Mouse (Mus musculus) myocyte (in vitro differentiated cells): ENCODE measurements around the gene Clca1. TPM values are rescaled to one million over a fixed set of nuclear protein-coding genes. Genes with fewer than 3 reads are reported as not detected.

Source experiments
- H3K27me3 ChIP-seq: one replicate; pipeline ENCODE4 v1.6.1; 2011; ENCODE audit not compliant: control insufficient read depth, insufficient read depth, insufficient read length
- H3K36me3 ChIP-seq: one replicate; pipeline ENCODE4 v1.6.1; 2011; ENCODE audit not compliant: control insufficient read depth, insufficient read depth
- H3K4me2 ChIP-seq: one replicate; pipeline ENCODE4 v1.6.1; 2011; ENCODE audit warnings: low read depth, control low read depth
- H3K4me3 ChIP-seq: one replicate; pipeline ENCODE4 v1.5.1; 2011; ENCODE audit warnings: mild to moderate bottlenecking, control low read depth, moderate library complexity
- H3K79me2 ChIP-seq: one replicate; pipeline ENCODE4 v1.6.1; 2011; ENCODE audit not compliant: control insufficient read depth, insufficient read depth
- H3ac ChIP-seq: one replicate; pipeline ENCODE4 v1.6.1; 2011; ENCODE audit not compliant: control insufficient read depth, insufficient read length
- CEBPB ChIP-seq: IDR thresholded peaks from 2 replicates; pipeline ENCODE4 v1.6.1; 2011; ENCODE audit warnings: mild to moderate bottlenecking, moderate library complexity; ENCODE audit not compliant: poor library complexity, insufficient read depth, severe bottlenecking
- E2F4 ChIP-seq: IDR thresholded peaks from one replicate; pipeline ENCODE4 v1.6.1; 2011; ENCODE audit warnings: mild to moderate bottlenecking, control low read depth, moderate library complexity; ENCODE audit not compliant: insufficient read depth
- MAX ChIP-seq: IDR thresholded peaks from one replicate; pipeline ENCODE4 v1.6.1; 2011; ENCODE audit warnings: low read depth, mild to moderate bottlenecking, control low read depth
- MYOD1 ChIP-seq, 3 experiments: IDR thresholded peaks; one replicate each; pipeline ENCODE4 v1.6.1; 2011; ENCODE audit warnings: control low read depth in 2 of 3, low read depth in 2 of 3, mild to moderate bottlenecking in 2 of 3, moderate library complexity in 1 of 3; ENCODE audit not compliant: insufficient read length in 2 of 3, control insufficient read depth in 1 of 3
- MYOG ChIP-seq, 3 experiments: IDR thresholded peaks; one replicate each; pipeline ENCODE4 v1.6.1; 2011; ENCODE audit warnings: control low read depth in 2 of 3, low read depth in 2 of 3, mild to moderate bottlenecking in 2 of 3; ENCODE audit not compliant: insufficient read length in 2 of 3, control insufficient read depth in 1 of 3, insufficient read depth in 1 of 3
- POLR2A ChIP-seq: IDR thresholded peaks from one replicate; pipeline ENCODE4 v1.6.1; 2011; ENCODE audit warnings: low read depth, mild to moderate bottlenecking, control low read depth, moderate library complexity; ENCODE audit not compliant: insufficient read length
- POLR2AphosphoS2 ChIP-seq: IDR thresholded peaks from one replicate; pipeline ENCODE4 v1.6.1; 2011; ENCODE audit warnings: low read depth, control low read depth; ENCODE audit not compliant: insufficient read length
- REST ChIP-seq: IDR thresholded peaks from one replicate; pipeline ENCODE4 v1.6.1; 2011; ENCODE audit warnings: mild to moderate bottlenecking, control low read depth, moderate library complexity; ENCODE audit not compliant: insufficient read depth, insufficient read length
- SRF ChIP-seq: IDR thresholded peaks from one replicate; pipeline ENCODE4 v1.6.1; 2011; ENCODE audit warnings: low read depth; ENCODE audit not compliant: control insufficient read depth, insufficient read length
- TCF12 ChIP-seq: IDR thresholded peaks from one replicate; pipeline ENCODE4 v1.6.1; 2011; ENCODE audit warnings: mild to moderate bottlenecking, control low read depth; ENCODE audit not compliant: poor library complexity, insufficient read depth, severe bottlenecking
- TCF3 ChIP-seq: IDR thresholded peaks from one replicate; pipeline ENCODE4 v1.6.1; 2011; ENCODE audit warnings: low read depth, control low read depth; ENCODE audit not compliant: insufficient read length
- USF1 ChIP-seq: IDR thresholded peaks from one replicate; pipeline ENCODE4 v1.6.1; 2011; ENCODE audit warnings: low read depth, mild to moderate bottlenecking, control low read depth, moderate library complexity
- polyA plus RNA-seq: library from polyadenylated mRNA; unstranded; fragments of >200 nt; fragmentation: generic; extraction: Trizol; gene quantifications from one replicate; pipeline ENCODE4 v1.2.1, GENCODE M21; 2012; ENCODE audit warnings: missing spikeins

The Clca1 gene
- polyA plus RNA-seq, 1 experiment, result 0.02 TPM

DNA sequence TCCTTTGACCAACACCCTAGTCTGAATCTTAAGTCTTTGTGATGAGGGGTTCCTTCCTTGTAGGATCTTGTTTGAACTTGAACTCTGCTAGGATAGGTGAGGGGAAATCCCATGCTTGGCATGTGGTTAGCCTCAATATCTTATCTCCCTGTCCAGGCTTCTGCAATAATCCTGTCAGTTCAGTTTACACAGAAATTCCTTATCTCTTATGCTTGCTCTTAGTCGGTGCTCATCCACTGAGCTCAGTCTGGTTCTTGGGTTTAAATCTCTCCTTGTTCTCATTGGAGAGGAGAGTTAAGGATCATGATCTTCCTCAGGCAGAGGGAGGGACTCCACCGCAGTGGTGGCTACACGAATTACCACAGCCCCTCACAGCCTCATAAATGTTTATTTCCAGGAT is 17.2 kb upstream of the Clca1 start:
- H3K4me2 ChIP-seq, result no peak overlapping the region
- H3ac ChIP-seq, result no peak overlapping the region
- no peaks in the 10 kb centered on the region for H3K79me2 ChIP-seq
- no peaks in the 10 kb centered on the region for H3K27me3 ChIP-seq
- H3K4me3 ChIP-seq, result no peak overlapping the region
- no peaks in the 10 kb centered on the region for H3K36me3 ChIP-seq
- no peak for TF ChIP-seq TCF12
- TF ChIP-seq TCF3, result no peak
- no peak for TF ChIP-seq USF1
- no peak for TF ChIP-seq MAX
- no peak for TF ChIP-seq CEBPB
- TF ChIP-seq POLR2AphosphoS2, result no peak
- no peak for TF ChIP-seq REST
- no peak for TF ChIP-seq POLR2A

DNA sequence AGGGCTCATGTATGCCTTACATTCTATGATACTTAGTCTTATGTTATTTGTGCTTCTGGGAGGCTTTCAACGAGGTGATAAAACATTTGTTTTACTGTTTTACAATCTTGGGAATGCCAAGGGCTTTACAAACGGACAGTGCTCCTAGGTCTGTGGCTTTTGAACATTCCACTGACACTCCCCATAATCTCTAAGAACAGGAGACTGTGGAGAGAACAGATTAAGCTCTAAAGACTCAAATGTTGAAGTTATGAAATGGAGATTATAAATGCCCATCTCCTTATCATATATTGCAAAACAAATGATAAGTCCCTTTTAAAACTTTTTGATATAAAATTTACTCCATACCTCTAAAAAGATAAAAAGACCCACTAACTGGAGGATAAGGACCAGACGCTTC is 6.2 kb upstream of the Clca1 start:
- no peak overlapping the region for H3K4me3 ChIP-seq
- no peaks in the 10 kb centered on the region for H3K27me3 ChIP-seq
- H3ac ChIP-seq, result no peak overlapping the region
- TF ChIP-seq E2F4 (no peak), USF1 (no peak), CEBPB (no peak), MYOG (IDR thresholded peaks at IDR 0.05; ENCODE audit: control insufficient read depth in 1 of 3, insufficient read depth in 1 of 3, insufficient read length in 2 of 3, low read depth in 2 of 3) (no peak)
- H3K4me2 ChIP-seq, result no peak overlapping the region
- no peaks in the 10 kb centered on the region for H3K79me2 ChIP-seq
- H3K36me3 ChIP-seq, result no peaks in the 10 kb centered on the region

DNA sequence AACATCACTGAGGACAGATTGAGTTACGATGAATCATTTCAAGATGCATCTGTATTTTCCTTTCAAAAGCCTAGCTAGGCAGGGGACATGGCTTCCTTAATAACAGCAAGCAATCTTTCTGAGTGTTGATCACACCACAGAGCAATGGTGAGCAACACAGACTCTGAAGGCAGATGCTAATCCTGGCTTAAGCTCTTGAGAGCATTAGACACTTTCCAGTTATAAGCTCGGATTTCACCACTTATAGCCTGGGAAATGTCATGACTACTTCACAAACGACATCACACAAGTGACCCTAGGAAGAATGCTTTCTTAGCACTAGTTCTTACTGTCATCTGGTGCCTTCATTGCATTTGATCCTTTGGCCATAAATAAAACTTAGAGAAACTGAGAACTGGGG is 4.5 kb downstream of the Clca1 start:
- Histone ChIP-seq H3K4me2 (no peak overlapping the region), H3K4me3 (no peak overlapping the region), H3K27me3 (no peaks in the 10 kb centered on the region), H3K36me3 (no peaks in the 10 kb centered on the region), H3K79me2 (no peaks in the 10 kb centered on the region), H3ac (no peak overlapping the region)
- TF ChIP-seq POLR2A, result no peak
- no peak for TF ChIP-seq TCF3
- TF ChIP-seq TCF12, result no peak
- no peak for TF ChIP-seq MYOD1 (IDR thresholded peaks at IDR 0.05; ENCODE audit: control insufficient read depth in 1 of 3, insufficient read length in 2 of 3, low read depth in 2 of 3)
- no peak for TF ChIP-seq SRF
- TF ChIP-seq USF1, result no peak
- TF ChIP-seq MYOG (IDR thresholded peaks at IDR 0.05; ENCODE audit: control insufficient read depth in 1 of 3, insufficient read depth in 1 of 3, insufficient read length in 2 of 3, low read depth in 2 of 3), result no peak
- TF ChIP-seq CEBPB, result no peak
- TF ChIP-seq E2F4, result no peak
- no peak for TF ChIP-seq POLR2AphosphoS2
- no peak for TF ChIP-seq REST
- no peak for TF ChIP-seq MAX

DNA sequence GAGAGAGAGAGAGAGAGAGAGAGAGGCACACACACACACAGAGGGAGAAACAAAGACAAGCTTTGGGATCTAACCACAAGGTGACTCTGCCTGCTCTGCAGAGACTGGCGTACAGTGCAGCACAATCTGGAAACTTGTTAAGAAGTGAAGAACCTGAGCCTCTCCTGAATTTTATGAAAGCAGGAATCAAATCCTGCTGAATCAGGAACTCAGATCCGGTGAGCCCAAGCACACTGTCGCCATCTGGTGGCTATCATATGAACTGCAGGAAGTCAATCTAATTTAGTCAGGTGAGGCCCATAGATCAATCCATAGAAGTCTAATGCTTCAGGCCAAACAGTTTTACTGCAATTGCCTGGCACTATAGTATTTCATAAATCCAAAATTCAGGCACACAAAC is 5.8 kb downstream of the Clca1 start:
- no peaks in the 10 kb centered on the region for H3K27me3 ChIP-seq
- TF ChIP-seq CEBPB, result no peak
- no peak for TF ChIP-seq MYOG (IDR thresholded peaks at IDR 0.05; ENCODE audit: control insufficient read depth in 1 of 3, insufficient read depth in 1 of 3, insufficient read length in 2 of 3, low read depth in 2 of 3)
- TF ChIP-seq MYOD1 (IDR thresholded peaks at IDR 0.05; ENCODE audit: control insufficient read depth in 1 of 3, insufficient read length in 2 of 3, low read depth in 2 of 3), result no peak
- TF ChIP-seq POLR2A, result no peak
- TF ChIP-seq TCF3, result no peak
- no peak for TF ChIP-seq SRF
- no peak for TF ChIP-seq USF1
- no peak for TF ChIP-seq MAX
- TF ChIP-seq E2F4, result no peak
- TF ChIP-seq TCF12, result no peak

DNA sequence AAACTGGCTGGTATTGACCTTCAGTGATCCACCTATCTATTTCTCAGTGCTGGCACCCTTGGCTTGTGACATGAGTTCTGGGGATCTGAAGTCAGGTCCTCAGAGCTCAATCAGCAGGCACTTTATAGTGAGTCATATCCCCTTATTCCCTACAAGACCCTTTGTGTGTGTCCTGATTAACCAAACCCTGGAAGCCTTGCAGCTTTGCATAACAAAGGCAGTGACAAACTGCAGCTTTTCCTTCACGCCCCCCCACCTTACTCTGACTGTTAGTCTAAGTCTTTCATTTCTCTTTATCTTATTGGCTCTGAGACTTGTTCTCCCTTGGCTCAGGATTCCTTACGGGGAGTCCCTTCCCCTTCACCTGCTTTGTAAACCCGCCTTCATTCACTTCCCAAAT is 14.8 kb downstream of the Clca1 start:
- no peaks in the 10 kb centered on the region for H3K36me3 ChIP-seq
- no peak overlapping the region for H3ac ChIP-seq
- TF ChIP-seq REST (no peak), TCF12 (no peak), POLR2A (no peak), USF1 (no peak), MAX (no peak), SRF (no peak), TCF3 (no peak), POLR2AphosphoS2 (no peak), MYOD1 (IDR thresholded peaks at IDR 0.05; ENCODE audit: control insufficient read depth in 1 of 3, insufficient read length in 2 of 3, low read depth in 2 of 3) (no peak), E2F4 (no peak), MYOG (IDR thresholded peaks at IDR 0.05; ENCODE audit: control insufficient read depth in 1 of 3, insufficient read depth in 1 of 3, insufficient read length in 2 of 3, low read depth in 2 of 3) (no peak), CEBPB (no peak)
- H3K27me3 ChIP-seq, result no peaks in the 10 kb centered on the region
- H3K4me2 ChIP-seq, result no peak overlapping the region
- H3K79me2 ChIP-seq, result no peaks in the 10 kb centered on the region
- H3K4me3 ChIP-seq, result no peak overlapping the region

More for the DNA sequence above, 5.8 kb downstream of the Clca1 start:
- H3K4me3 ChIP-seq, result no peak overlapping the region
- no peaks in the 10 kb centered on the region for H3K79me2 ChIP-seq
- no peaks in the 10 kb centered on the region for H3K36me3 ChIP-seq
- H3K4me2 ChIP-seq, result no peak overlapping the region
- H3ac ChIP-seq, result no peak overlapping the region
